Mouse (Mus musculus) layer of hippocampus, adult 9-11 months (tissue): ENCODE measurements around the gene Fcho2.

Experiments
- DNase-seq: peaks from one replicate; pipeline ENCODE4 v3.0.0; 2022

Gene Fcho2

GRCm38 (mm10) chr13:98705501-98705900 lies 109.7 kb downstream of the Fcho2 start:
- no peak for DNase-seq

DNA sequence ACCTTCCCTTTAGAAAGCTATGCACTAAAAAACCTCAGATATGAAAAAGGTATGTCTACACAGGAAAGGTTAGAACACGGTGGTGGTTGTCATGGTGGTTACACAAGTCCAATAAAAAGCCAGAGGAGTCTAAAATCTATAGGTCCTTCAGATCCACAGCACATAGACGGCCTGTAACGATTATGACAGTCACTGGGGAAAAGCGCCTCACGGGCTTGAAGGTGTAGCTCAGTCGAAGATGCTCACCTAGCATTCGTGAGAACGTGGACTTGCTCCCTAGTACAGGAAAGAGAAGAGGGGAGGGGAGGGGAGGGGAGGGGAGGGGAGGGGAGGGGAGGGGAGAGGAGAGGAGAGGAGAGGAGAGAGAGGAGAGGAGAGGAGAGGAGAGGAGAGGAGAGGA lies 111.5 kb downstream of the Fcho2 start:
- DNase-seq: no peak

- DNase-seq: no peak
Measured at GRCm38 (mm10) chr13:98702361-98702760, 112.9 kb downstream of the Fcho2 start.

DNA sequence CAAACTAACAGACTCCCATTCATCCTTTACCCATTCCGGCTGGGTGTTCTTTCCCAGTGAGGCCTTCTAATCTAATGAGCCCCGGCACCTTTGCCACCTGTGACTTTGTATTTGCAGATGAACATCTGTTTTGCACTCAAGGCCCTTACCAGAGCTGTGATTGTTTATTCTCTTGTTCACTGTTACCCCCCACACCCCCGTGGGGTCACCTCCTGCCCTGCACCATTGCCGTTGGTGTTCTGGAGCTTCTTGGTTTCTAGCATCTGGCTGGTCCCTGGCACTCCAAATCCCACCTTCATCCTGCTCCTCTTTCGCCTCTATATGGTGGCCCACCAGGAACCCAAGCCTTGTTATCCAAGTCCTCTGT lies 114.0 kb downstream of the Fcho2 start:
- no peak for DNase-seq

DNA sequence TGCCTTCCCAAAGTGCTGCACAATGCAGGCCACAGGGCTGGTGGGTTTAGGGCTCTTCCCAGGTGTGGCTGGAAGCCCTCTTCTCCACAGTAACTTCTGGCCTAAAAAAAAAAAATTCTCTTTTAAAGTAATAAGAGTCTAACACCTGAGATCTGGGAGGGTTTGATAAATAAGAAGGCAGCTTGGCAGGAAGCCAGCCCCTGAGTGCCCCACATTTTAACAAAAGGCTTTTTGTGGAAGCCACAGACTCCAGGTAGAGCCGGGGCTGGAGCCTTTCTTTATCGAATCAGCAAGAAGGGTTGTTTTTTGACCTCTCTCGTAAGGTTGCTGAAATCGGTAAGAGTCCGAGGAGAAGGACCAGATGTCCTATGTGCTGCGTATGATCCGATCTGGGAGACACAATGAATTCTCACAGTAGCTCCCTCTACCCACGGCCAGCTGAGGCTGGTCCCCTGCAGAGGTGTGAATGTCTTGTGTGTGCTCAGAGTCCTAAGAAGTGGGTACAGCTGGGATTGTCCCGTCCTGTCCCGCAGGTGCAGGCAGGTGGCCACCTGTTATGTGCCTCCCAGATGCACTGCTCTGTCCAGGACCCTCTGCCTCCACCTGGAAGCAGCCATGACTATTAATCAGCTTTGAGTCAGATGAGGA lies 114.5 kb downstream of the Fcho2 start:
- DNase-seq: no peak

DNA sequence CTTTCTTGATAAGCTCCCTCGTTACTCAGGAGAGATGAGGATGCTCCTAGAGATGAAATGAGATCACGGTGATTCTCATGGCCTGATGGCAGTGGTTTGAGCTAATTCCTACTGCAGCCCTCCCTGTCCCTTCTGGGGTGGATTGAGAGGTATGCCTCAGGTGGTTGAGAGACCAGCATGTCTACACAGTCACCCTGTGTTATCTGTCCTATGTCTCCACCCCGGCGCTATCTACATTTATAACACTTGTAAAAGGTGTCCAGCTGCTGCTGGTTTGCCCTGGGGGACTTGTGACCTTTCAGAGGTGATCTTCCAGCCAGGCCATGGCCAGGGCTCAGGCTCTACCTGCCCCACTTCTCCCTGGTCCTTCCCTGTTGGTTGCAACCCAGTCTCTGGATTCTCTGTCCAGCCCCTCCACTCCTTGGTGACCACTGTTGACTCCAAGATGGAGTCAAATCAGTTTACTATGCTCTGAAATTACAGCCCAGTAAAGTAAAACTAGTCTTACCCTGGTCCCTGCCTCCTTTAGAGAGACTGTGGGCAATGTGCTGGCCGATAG lies 115.2 kb downstream of the Fcho2 start:
- no peak for DNase-seq

DNA sequence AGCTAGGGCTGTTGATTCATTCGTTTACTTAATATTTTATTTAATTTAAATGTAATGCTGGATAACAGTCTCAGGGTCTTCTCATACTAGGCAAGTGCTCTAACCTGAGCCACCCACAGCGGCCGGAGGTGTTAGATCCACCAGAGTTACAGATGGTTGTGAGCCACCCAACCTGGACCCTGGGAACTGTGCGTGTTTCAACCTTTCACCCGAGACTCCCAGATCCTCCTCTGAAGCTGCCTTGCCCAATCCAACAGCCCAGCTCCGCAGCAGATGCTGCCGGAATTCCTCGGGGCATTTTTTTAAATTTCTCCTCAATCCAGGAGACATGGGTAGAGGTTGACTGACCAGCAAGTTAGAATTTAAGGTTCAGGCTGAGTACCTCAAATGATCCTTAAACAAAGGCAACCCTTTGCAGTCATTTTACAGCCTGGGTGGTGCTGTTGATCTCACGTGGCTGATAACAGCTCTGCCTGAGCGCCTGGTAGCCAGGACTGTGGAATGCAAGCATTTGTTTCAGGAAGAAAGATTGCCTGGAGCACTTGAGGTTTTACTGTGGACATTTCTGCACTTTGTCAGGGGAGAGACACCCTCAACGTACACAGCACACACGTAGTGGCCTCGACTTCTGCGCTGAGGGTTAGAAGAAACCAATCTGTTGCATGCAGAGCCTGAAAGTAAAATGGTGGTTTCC lies 116.1 kb downstream of the Fcho2 start:
- DNase-seq: no peak

DNA sequence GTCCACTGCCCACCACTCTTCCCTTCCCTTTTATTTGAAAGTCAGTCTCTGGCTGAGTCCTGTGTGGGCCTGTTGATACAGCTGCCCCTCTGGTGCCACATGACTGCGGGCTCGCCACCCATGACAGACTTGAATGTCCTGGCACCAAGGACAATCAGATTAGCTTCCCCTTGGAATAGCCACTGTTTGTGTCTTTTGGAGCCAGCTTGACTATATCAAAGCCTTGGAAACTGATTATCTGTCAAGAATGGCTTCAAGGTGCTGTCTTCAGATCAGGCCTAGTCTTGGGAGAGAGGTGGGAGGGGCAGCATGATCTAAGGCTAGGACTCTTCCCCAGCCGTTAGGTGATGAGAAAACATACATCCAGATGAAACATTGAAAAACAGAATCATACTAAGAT lies 118.5 kb downstream of the Fcho2 start:
- DNase-seq: no peak

- no peak for DNase-seq
Measured at GRCm38 (mm10) chr13:98695546-98695945, 119.7 kb downstream of the Fcho2 start.

DNA sequence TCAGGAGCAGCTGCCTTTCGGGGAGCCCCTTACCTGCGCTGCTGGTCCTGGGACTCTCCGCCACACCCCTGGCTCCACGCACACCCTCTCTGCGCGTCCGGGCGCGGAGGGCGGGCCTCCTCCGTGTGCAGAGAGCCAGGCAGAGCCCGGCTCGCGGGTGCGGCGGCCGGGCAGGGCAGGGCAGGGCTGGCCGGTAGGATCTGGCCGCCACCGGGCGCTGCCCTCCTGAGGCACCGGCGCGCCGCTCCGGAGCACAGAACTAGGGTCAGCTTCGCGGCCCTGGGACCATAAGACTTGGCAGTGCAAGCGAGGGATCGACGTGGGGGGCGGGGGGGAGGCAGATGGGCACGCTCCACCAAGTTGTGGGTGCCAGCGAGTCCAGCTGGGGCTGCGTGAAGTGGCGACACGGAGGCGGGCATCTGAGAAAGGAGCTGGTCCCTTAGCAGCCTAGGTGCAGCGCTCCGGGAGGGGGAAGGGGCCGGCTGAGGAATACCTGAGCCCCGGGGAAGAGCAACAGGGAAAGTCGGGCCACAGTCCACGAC lies 120.4 kb downstream of the Fcho2 start, which contains the start of gene Tmem171:
Tmem171 (minus strand) TSS at position 62 of the 542 bp plus-strand sequence.
- DNase-seq: no peak

DNA sequence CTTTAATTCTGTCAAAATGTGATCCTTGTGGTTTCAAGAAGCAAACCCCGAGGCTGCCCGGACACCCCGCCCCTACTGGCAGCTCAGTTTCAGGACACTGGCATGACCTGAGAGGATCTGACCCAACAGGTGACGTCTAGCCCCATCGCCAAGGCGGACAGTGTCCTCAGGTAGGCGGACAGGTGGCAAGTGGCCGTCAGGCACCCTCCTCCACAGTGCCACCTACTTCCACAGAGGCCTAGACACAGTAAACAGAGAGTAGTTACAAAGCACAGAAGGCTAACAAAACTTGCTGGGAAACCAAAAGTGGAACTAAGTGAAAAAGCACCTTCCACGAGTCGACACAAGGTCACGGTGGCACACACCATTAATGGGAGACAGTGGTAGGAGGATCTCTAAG lies 121.9 kb downstream of the Fcho2 start:
- DNase-seq: no peak

DNA sequence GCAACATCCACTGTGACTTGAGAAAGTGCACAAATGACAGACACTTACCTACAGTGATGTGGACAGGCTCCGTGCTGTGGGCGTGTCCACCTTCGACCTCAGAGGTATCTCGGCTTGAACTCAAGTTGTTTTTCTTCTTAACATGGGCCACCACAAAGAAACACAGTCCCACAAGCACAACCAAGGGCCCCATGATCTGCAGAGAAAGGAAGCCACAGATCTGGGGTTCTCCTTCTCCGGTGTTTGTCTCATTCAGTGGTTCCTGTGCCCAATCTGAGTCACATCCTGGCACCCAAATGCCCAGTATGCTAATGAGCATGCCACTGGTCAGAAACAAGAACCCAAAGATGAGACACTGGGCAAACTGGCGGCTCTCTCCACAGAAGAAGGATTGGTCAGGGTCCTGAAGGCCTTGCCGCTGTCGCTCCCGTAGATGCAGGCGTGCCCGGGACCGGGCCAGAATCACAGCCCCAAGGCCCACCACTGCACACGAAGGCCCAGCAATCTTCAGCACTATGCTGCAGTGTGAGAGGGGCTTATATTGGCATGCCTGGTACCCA lies 123.2 kb downstream of the Fcho2 start:
- DNase-seq: peak; percentile 25

DNA sequence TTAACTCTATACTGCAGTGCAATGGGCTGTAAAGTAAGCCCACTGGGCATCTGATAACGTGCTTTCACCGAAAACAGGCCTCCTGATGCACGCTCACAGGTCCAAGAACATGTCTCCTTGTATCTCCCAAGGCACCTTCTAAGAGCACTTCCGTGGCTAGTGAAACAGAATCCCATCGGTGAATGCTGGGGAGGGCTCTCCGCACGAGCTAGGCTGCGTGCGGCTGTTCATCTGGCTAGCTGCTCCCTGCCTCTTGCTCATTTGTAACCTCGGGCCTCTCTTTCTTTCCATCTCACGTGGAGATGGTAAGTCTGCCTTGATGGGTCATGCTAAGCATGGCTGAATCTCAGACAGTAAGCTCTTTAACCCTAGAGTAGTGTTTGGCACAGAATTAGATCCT lies 124.4 kb downstream of the Fcho2 start:
- DNase-seq: no peak

DNA sequence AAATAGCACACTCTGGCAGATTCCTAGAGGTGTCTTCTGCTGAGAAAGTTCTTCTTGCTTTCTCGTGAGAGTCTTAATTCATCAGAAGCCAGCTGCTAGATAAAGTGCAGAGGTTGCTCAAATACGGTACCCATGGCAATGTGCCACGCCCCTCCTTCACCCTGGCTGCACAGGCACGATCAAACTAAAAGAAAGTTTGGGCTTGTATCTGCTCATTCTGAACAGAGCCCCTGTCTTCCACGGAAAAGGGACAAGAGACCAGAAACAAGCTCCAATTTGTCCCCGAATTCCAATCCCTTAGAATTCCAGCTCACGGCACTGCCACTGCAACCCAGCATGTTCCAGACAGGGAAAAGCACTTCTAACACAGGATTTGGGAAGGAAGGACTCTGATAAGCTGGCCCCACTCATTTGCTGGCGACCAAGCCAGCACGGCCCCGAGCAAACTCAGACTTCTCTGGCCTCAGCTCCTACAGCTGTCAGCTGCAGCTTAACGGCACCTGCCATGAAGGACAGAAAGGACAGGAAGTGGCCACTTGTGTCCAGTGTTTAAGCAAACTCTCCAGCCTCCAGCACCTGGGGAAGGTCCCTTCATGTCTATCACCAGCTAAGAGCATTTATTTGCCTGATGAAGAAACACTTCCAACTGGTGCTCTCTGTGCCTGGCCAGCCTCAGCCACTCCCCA lies 125.5 kb downstream of the Fcho2 start:
- DNase-seq: no peak

DNA sequence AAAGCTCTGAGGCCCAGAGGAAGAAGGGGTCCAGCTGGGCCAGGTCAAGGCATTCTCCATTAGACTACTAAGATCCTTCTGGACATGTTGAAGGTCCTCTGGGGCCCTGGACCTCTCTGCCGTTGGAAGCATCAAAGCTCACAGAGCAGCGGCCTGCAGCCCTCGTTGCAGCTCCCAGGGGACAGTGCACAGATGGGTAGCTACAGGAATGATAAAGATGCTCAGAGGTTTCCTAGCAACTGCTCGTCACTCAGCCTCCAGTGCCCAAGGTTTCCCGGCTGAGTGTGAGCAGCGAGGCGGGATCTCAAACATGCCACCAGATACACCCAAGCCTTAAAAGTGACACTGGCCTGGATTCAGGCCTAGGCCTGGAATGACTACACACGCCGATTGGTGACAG lies 127.3 kb downstream of the Fcho2 start:
- DNase-seq: peak; percentile 32

DNA sequence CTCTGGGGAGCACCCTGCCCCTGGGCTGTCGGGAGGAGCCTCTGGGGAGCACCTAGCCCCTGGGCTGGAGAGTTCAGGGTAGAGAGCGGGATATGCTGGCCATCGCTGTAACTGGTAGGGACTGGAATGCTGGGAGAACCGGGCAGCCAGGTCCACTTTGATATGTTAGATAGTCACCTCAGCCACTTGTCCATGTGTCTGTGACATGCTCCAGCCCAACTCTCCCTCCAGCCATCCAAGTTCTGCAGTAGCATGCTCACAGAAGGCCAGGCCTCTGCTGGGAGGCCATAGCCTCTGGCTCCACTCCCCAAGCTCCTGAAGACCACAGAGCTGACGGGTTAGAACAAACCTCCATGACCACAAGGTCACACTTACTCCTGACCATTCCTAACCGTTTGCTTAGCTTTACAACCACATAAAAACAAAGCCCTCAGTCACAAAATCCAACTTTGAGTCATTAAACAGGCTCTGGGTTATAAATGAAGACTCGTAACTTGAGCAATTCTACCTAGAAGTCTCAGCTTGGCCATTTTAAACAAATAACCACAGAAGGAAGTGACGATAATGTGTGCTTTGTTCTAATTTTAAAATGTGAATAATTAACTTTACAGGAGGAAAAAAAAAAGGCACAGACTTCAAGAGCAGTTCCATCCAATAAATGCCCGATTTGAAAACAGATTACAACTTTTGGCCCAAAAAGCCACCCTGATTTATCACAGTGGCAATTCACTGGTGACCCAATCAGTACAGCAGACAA lies 130.9 kb downstream of the Fcho2 start:
- no peak for DNase-seq

GRCm38 (mm10) chr13:98683412-98683811 lies 131.8 kb downstream of the Fcho2 start:
- DNase-seq: no peak

DNA sequence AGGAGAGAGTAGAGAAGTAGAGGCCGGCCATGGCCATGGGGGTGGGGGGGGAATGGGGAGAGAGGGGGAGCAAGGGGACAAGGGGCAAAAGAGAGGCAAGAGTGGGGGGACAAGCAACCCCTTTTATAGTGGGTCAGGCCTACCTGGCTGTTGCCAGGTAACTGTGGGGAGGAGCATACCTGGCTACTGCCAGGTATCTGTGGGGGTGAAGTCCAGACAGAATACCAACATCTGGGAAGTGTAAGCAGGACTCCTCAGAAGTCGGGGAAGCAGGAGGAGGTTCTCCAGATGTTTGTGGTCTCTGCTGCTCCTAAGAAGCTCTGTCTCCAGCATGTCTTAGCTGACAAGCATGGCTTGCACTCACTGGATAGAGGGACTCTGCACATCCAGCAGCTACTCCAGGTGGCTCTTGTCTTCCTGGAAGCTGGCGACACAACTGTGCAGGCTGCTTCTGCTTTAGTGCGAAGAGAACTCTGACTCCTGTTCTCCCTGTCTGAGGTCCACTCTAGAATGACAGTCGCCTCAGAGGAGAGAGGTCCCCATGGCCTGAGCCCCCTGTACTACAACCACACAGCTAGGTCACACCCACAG lies 134.7 kb downstream of the Fcho2 start:
- DNase-seq: no peak

DNA sequence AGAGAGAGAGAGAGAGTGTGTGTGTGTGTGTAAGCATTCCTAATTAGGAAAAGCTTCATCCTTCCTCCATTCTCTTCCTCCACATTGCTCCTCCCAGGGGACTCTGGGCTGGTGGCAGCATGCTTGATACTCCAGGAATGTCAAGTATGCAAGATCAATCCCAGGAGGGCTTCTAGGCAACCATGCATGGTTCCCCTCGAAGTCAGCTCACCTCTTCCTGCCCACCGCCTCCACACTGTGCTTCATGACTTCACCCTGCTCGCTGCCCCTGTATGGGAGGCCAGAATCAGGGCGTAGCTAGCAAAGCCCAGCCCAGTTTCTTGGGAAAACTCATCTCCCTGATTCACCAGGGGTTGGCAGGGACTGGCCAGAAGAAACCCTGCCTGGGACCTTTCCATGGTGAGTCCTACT lies 135.6 kb downstream of the Fcho2 start:
- no peak for DNase-seq

GRCm38 (mm10) chr13:98679230-98679629 lies 136.0 kb downstream of the Fcho2 start:
- DNase-seq: no peak

DNA sequence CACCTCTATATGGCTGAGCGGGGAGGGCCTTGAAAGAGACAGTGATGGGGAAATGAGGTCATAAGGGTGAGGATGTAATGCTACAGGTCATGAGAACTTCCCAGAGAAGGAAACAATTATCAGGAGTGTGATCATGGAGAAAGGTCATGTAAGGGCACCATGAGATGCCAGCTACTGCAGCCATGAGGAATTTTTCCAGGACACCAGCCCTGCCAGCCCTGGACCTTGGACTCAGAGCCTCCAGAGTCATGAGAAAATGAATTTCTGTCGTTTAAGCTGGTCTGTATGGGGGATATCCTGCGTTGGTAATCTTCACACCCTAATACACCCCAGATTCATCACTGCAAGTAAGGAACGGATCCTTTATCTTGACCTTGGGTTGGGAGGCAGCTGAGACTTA lies 141.3 kb downstream of the Fcho2 start:
- no peak for DNase-seq
